Mouse (Mus musculus): ENCODE data around the gene Opcml. TPM values are rescaled to one million over a fixed set of nuclear protein-coding genes. Genes with fewer than 3 reads are reported as not detected.
A peak's percentile ranks its signal among the peaks of the same experiment; 100 is the strongest.

Opcml gene
- polyA plus RNA-seq, 1 experiment from 2014 or later, result 25.1 TPM

GRCm38 (mm10) chr9:28845961-28846570 lies 1055.5 kb downstream of the Opcml start:
- ATAC-seq (ENCODE audit: low FRiP score), result no peak
- no peak overlapping the region for H3K27ac ChIP-seq

GRCm38 (mm10) chr9:28855826-28856225 lies 1065.3 kb downstream of the Opcml start:
- Histone ChIP-seq H3K9ac (no peak overlapping the region), H3K9me3 (no peaks in the 10 kb centered on the region), H3K36me3 (no peaks in the 10 kb centered on the region), H3K27ac (no peak overlapping the region), H3K27me3 (no peaks in the 10 kb centered on the region), H3K4me1 (replicated peaks) (no peaks in the 10 kb centered on the region), H3K4me3 (no peak overlapping the region), H3K4me2 (no peak overlapping the region)
- WGBS, result 64% methylated on average over 7 of the region's 7 CpGs
- no peak for ATAC-seq (ENCODE audit: low FRiP score)

More at GRCm38 (mm10) chr9:28845961-28846570, 1055.5 kb downstream of the Opcml start:
- no peaks in the 10 kb centered on the region for H3K9me3 ChIP-seq
- 37% methylated on average over 2 of the region's 2 CpGs for WGBS
- H3K27me3 ChIP-seq, result no peaks in the 10 kb centered on the region
- no peak overlapping the region for H3K4me2 ChIP-seq
- no peaks in the 10 kb centered on the region for H3K36me3 ChIP-seq
- H3K9ac ChIP-seq, result no peak overlapping the region
- no peak overlapping the region for H3K4me3 ChIP-seq
- peaks cover 8% of the 10 kb centered on the region for H3K4me1 ChIP-seq (replicated peaks)

DNA sequence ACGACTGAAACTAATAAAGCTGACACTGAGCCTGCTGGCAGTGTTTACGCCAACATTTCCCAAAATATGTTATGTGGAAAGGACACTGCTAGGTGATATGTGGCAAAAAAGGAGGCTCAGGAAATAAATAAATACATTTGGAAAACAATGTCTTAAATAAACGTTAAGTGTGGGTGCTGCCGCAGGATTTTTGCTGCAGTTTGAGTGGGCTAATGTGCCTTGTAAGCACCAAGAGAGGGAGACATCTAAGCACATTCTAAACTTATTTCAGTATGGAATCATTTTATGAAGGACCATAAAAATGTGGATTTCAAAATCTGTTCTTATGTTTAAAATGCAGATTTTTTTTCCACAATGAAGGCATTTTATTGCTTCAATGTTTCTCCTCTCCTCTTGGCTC lies 1071.4 kb downstream of the Opcml start:
- no peak overlapping the region for H3K27ac ChIP-seq
- 91% methylated on average over 4 of the region's 4 CpGs for WGBS
- H3K27me3 ChIP-seq, result no peaks in the 10 kb centered on the region
- no peaks in the 10 kb centered on the region for H3K36me3 ChIP-seq
- no peak overlapping the region for H3K4me2 ChIP-seq
- no peaks in the 10 kb centered on the region for H3K4me1 ChIP-seq (replicated peaks)
- H3K4me3 ChIP-seq, result no peak overlapping the region
- no peak overlapping the region for H3K9ac ChIP-seq
- no peaks in the 10 kb centered on the region for H3K9me3 ChIP-seq
- ATAC-seq (ENCODE audit: low FRiP score), result no peak

GRCm38 (mm10) chr9:28867256-28867655 lies 1076.7 kb downstream of the Opcml start:
- no peaks in the 10 kb centered on the region for H3K4me1 ChIP-seq (replicated peaks)
- H3K36me3 ChIP-seq, result no peaks in the 10 kb centered on the region
- H3K9me3 ChIP-seq, result no peaks in the 10 kb centered on the region
- H3K27me3 ChIP-seq, result no peaks in the 10 kb centered on the region
- ATAC-seq (ENCODE audit: low FRiP score), result no peak
- no peak overlapping the region for H3K4me3 ChIP-seq
- no peak overlapping the region for H3K27ac ChIP-seq
- WGBS, result 76% methylated on average over 3 of the region's 3 CpGs
- H3K9ac ChIP-seq, result no peak overlapping the region
- H3K4me2 ChIP-seq, result no peak overlapping the region

DNA sequence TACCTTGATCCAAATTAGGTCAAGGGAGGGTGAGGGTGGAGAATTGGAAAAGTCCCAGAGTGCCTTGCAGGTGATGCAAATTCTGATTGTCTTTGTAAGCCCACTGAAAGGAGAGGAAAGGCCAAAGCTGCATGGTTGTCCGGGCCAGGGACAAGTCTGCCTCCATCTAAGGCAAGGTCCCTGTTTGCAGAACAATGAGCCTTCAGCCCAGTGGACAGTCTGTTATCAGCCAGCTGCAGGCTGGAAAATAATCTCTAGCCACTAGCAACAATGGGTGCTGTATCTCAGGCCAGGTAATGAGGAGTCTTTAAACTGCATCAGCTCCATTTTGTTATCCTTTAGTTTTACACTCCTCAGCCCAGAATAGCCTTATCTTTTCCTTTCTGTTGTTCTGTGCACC lies 1079.9 kb downstream of the Opcml start:
- Histone ChIP-seq H3K9ac (no peak overlapping the region), H3K9me3 (no peaks in the 10 kb centered on the region), H3K4me2 (no peak overlapping the region), H3K36me3 (no peaks in the 10 kb centered on the region), H3K27ac (no peak overlapping the region), H3K4me1 (replicated peaks) (no peaks in the 10 kb centered on the region), H3K4me3 (no peak overlapping the region), H3K27me3 (no peaks in the 10 kb centered on the region)
- 46% methylated on average over 1 of the region's 1 CpGs for WGBS
- ATAC-seq (ENCODE audit: low FRiP score), result no peak

- H3K9ac ChIP-seq, result no peak overlapping the region
- H3K27ac ChIP-seq, result no peak overlapping the region
- WGBS, result 71% methylated on average over 1 of the region's 1 CpGs
- no peaks in the 10 kb centered on the region for H3K4me1 ChIP-seq (replicated peaks)
- no peak for ATAC-seq (ENCODE audit: low FRiP score)
- H3K36me3 ChIP-seq, result no peaks in the 10 kb centered on the region
- H3K27me3 ChIP-seq, result no peaks in the 10 kb centered on the region
- no peaks in the 10 kb centered on the region for H3K9me3 ChIP-seq
- no peak overlapping the region for H3K4me2 ChIP-seq
- no peak overlapping the region for H3K4me3 ChIP-seq
Measured at GRCm38 (mm10) chr9:28882566-28882965, 1092.0 kb downstream of the Opcml start.

GRCm38 (mm10) chr9:28891611-28892010 lies 1101.0 kb downstream of the Opcml start:
- ATAC-seq (ENCODE audit: low FRiP score), result no peak

DNA sequence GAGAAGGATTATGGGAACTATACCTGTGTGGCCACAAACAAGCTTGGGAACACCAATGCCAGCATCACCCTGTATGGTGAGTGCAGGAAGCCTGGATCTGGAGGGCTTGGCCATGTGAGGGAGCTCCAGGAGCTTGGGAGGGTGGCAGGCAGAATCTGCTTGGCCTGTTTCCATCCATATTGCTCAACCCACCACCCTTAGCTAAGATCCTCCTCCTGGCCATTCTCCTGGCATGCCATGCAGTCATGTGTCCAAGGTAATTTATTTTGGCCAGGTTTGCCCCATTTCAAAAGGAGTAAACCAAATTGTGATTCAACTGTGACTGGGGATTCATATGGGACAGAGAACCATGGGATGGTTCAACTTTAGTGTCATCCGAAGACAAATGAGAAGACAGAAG lies 1112.7 kb downstream of the Opcml start:
- no peaks in the 10 kb centered on the region for H3K36me3 ChIP-seq
- H3K27ac ChIP-seq, result no peak overlapping the region
- no peak overlapping the region for H3K4me2 ChIP-seq
- WGBS, result 97% methylated on average over 1 of the region's 1 CpGs
- no peaks in the 10 kb centered on the region for H3K9me3 ChIP-seq
- H3K9ac ChIP-seq, result no peak overlapping the region
- H3K4me3 ChIP-seq, result no peak overlapping the region
- no peak for ATAC-seq (ENCODE audit: low FRiP score)
- H3K4me1 ChIP-seq (replicated peaks), result no peaks in the 10 kb centered on the region
- H3K27me3 ChIP-seq, result no peaks in the 10 kb centered on the region

More at GRCm38 (mm10) chr9:28891611-28892010, 1101.0 kb downstream of the Opcml start:
- H3K4me3 ChIP-seq, result no peak overlapping the region
- no peak overlapping the region for H3K27ac ChIP-seq
- WGBS, result 90% methylated on average over 8 of the region's 8 CpGs
- no peak overlapping the region for H3K9ac ChIP-seq
- peaks cover 10% of the 10 kb centered on the region for H3K4me1 ChIP-seq (replicated peaks)
- no peaks in the 10 kb centered on the region for H3K27me3 ChIP-seq
- H3K9me3 ChIP-seq, result no peaks in the 10 kb centered on the region
- no peaks in the 10 kb centered on the region for H3K36me3 ChIP-seq
- H3K4me2 ChIP-seq, result no peak overlapping the region

DNA sequence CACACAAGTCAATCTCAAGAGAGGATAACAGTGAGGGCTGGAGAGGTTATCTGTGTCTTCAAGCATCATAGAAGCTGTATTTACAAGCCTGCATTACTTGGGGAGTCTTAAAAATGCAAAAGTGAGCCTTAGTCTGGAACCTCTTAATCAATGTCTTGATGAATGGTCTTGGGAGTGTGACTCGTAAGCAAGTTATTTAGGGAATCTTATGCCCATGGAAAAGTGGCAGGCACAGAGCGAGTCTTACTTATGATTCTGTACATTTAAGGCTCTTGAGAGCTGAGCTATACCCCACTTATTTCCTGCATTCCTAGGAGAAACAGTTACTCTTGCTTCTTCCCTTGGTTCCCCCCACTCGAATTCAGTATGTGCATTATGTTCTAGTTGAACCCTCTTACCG lies 1119.2 kb downstream of the Opcml start:
- Histone ChIP-seq H3K27me3 (no peaks in the 10 kb centered on the region), H3K4me2 (no peak overlapping the region), H3K9me3 (no peaks in the 10 kb centered on the region), H3K4me3 (no peak overlapping the region), H3K4me1 (replicated peaks) (peaks cover 7% of the 10 kb centered on the region), H3K27ac (no peak overlapping the region), H3K36me3 (no peaks in the 10 kb centered on the region), H3K9ac (no peak overlapping the region)
- 91% methylated on average over 4 of the region's 4 CpGs for WGBS
- ATAC-seq (ENCODE audit: low FRiP score), result no peak

DNA sequence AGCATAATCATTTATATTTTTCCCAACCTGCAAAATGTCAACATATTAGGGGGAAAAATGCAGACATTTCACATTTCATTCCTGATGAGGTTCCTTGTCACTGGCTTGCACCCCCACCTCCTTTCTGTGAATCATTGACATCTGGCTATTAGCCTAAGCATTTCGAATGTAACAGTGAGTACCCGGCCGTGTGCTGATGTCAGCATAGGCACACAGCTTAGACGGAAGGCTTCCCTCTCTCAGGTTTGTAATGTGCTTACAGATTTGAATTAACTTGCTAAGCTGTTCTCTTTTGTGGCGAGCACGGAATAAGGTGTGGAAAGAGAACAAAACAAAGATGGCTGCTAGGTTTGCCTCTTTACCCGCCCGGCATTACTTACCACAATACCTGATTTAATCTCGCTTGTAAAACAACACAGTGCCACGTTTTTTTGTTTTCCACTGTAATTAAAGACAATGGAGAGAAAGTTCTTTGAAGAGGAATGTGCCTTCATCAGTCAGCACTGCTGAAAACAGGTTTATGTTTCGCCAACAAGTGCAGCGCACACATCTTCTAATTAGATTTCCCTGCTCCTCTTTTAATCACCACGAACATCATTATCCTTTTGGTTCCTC lies 1121.1 kb downstream of the Opcml start:
- H3K9me3 ChIP-seq, result no peaks in the 10 kb centered on the region
- H3K36me3 ChIP-seq, result no peaks in the 10 kb centered on the region
- H3K27ac ChIP-seq, result peak overlapping the region; percentile 31
- H3K27me3 ChIP-seq, result no peaks in the 10 kb centered on the region
- WGBS, result 55% methylated on average over 13 of the region's 13 CpGs
- H3K4me1 ChIP-seq (replicated peaks), result peaks cover 7% of the 10 kb centered on the region
- no peak overlapping the region for H3K9ac ChIP-seq
- ATAC-seq (ENCODE audit: low FRiP score), result no peak
- no peak overlapping the region for H3K4me3 ChIP-seq
- H3K4me2 ChIP-seq, result no peak overlapping the region

GRCm38 (mm10) chr9:28932069-28932468 lies 1141.5 kb downstream of the Opcml start:
- H3K4me3 ChIP-seq, result no peak overlapping the region
- H3K27me3 ChIP-seq, result no peaks in the 10 kb centered on the region
- H3K4me2 ChIP-seq, result no peak overlapping the region
- no peak for ATAC-seq (ENCODE audit: low FRiP score)
- H3K9me3 ChIP-seq, result no peaks in the 10 kb centered on the region
- no peaks in the 10 kb centered on the region for H3K4me1 ChIP-seq (replicated peaks)
- 82% methylated on average over 2 of the region's 2 CpGs for WGBS
- no peaks in the 10 kb centered on the region for H3K36me3 ChIP-seq
- no peak overlapping the region for H3K27ac ChIP-seq
- H3K9ac ChIP-seq, result no peak overlapping the region

DNA sequence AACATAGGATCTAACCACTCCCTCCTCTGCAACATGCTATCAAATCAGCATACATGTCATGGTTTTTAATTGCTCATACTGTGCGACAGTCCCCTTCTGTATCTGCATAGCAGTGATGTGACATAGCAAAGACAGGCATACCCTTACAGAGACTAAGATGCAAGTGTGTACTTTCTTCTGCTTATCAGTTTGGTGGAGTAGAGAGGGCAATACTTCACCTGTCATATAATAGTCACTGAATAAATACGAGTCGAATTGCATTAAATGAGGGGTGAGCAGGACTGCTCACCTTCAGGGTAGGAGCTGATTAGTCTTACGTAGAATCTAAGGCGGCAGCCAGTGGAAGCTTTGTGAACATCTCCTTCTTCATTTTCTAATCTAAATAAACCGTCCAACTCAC lies 1146.6 kb downstream of the Opcml start:
- H3K9me3 ChIP-seq, result no peaks in the 10 kb centered on the region
- H3K4me2 ChIP-seq, result no peak overlapping the region
- 81% methylated on average over 6 of the region's 6 CpGs for WGBS
- H3K27ac ChIP-seq, result no peak overlapping the region
- no peaks in the 10 kb centered on the region for H3K4me1 ChIP-seq (replicated peaks)
- H3K4me3 ChIP-seq, result no peak overlapping the region
- H3K36me3 ChIP-seq, result no peaks in the 10 kb centered on the region
- H3K9ac ChIP-seq, result no peak overlapping the region
- no peaks in the 10 kb centered on the region for H3K27me3 ChIP-seq
- ATAC-seq (ENCODE audit: low FRiP score), result no peak

- no peaks in the 10 kb centered on the region for H3K9me3 ChIP-seq
- H3K36me3 ChIP-seq, result no peaks in the 10 kb centered on the region
- H3K9ac ChIP-seq, result no peak overlapping the region
- no peak for ATAC-seq (ENCODE audit: low FRiP score)
- WGBS, result 78% methylated on average over 2 of the region's 2 CpGs
- no peaks in the 10 kb centered on the region for H3K4me1 ChIP-seq (replicated peaks)
- H3K4me3 ChIP-seq, result no peak overlapping the region
- no peaks in the 10 kb centered on the region for H3K27me3 ChIP-seq
- H3K4me2 ChIP-seq, result no peak overlapping the region
- H3K27ac ChIP-seq, result no peak overlapping the region
Measured at GRCm38 (mm10) chr9:28937980-28938379, 1147.4 kb downstream of the Opcml start.

Data from hindbrain, embryonic 13.5 days (tissue).